Mouse (Mus musculus): Measurements from ENCODE around the gene Gm17416. TPM values are rescaled to one million over a fixed set of nuclear protein-coding genes. Genes with fewer than 3 reads are reported as not detected.

Gm17416 gene
- polyA plus RNA-seq, 1 experiment from 2014 or later = not detected

DNA sequence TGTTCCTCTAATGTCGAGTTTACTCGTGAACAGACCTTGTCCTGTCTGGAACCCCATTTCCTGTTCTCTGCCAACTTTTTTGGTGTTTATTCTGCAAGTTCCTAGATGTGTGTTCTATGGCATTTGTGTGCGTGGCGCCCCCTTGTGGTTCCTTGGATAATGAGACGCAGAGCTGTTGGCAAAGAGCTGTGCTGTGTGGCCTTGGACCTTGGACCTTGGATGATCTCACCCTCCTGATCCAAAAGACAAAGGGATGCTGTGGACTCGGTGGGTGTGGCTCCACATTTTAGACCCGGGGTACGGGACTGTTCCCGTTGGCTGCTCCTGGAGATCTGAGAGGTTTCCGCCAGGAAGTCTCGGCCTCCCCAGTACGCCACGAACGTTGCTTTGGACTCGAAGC lies 34.9 kb downstream of the Gm17416 start, which contains the start of gene Defb36:
TSS of gene Defb36 (plus strand) at position 271 of the 400 bp plus-strand sequence.
- Histone ChIP-seq H3K9ac (no peak within 1 kb of the TSS), H3K4me3 (ENCODE audit: low read depth, low read length) (no peak within 1 kb of the TSS), H3K36me3 (ENCODE audit: insufficient read depth) (no peaks in the 10 kb centered on the region), H3K4me1 (ENCODE audit: insufficient read depth) (no peaks in the 10 kb centered on the region), H3K9me3 (ENCODE audit: low read depth, low read length) (no peaks in the 10 kb centered on the region), H3K27ac (ENCODE audit: low read depth) (no peak within 1 kb of the TSS), H3K4me2 (no peak within 1 kb of the TSS), H3K27me3 (ENCODE audit: insufficient read depth, low read length) (no peaks in the 10 kb centered on the region)
- DNase-seq (peak; percentile 48), ATAC-seq (ENCODE audit: insufficient read depth) (no peak)
- 79% methylated on average over 15 of the region's 15 CpGs for WGBS
- peak; percentile 49 for TF ChIP-seq CTCF (IDR thresholded peaks at IDR 0.05; ENCODE audit: low read depth)

DNA sequence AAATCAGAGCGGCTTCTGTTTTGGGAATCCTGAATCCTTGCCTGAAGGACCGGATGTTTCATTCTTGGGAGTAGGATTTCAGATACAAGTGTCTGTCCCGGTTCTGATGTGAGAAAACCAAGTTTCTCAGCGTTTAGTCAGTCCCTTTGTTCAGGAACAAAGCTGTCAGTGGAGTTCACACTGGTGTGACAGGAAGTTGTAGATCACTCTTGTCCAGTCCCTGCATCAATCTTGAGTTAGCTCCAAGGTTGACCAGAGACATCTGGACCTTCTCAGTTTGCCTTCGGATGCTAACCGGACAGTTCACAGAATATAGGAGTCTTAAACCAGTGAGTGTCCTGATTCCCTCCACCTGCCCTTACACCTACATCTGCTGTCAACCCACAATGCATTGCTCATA lies 38.6 kb downstream of the Gm17416 start:
- H3K4me3 ChIP-seq (ENCODE audit: low read depth, low read length) = no peak overlapping the region
- TF ChIP-seq CTCF (IDR thresholded peaks at IDR 0.05; ENCODE audit: low read depth) = no peak
- H3K27me3 ChIP-seq (ENCODE audit: insufficient read depth, low read length) = no peaks in the 10 kb centered on the region
- no peak overlapping the region for H3K4me2 ChIP-seq
- H3K27ac ChIP-seq (ENCODE audit: low read depth) = no peak overlapping the region
- 30% methylated on average over 6 of the region's 6 CpGs for WGBS
- no peaks in the 10 kb centered on the region for H3K4me1 ChIP-seq (ENCODE audit: insufficient read depth)
- no peak overlapping the region for H3K9ac ChIP-seq
- no peak for DNase-seq
- no peaks in the 10 kb centered on the region for H3K9me3 ChIP-seq (ENCODE audit: low read depth, low read length)
- no peaks in the 10 kb centered on the region for H3K36me3 ChIP-seq (ENCODE audit: insufficient read depth)
- no peak for ATAC-seq (ENCODE audit: insufficient read depth)

- WGBS = 80% methylated on average over 1 of the region's 1 CpGs
- DNase-seq (no peak), ATAC-seq (ENCODE audit: insufficient read depth) (no peak)
- no peaks in the 10 kb centered on the region for H3K36me3 ChIP-seq (ENCODE audit: insufficient read depth)
- TF ChIP-seq CTCF (IDR thresholded peaks at IDR 0.05; ENCODE audit: low read depth) = 0 out of 2 replicates have a peak, but pooled peaks have one; percentile 4
- no peak overlapping the region for H3K9ac ChIP-seq
- H3K4me1 ChIP-seq (ENCODE audit: insufficient read depth) = no peaks in the 10 kb centered on the region
- no peak overlapping the region for H3K4me3 ChIP-seq (ENCODE audit: low read depth, low read length)
- H3K27ac ChIP-seq (ENCODE audit: low read depth) = no peak overlapping the region
- H3K27me3 ChIP-seq (ENCODE audit: insufficient read depth, low read length) = no peaks in the 10 kb centered on the region
- H3K9me3 ChIP-seq (ENCODE audit: low read depth, low read length) = no peaks in the 10 kb centered on the region
- H3K4me2 ChIP-seq = no peak overlapping the region
These were observed 39.6 kb downstream of the Gm17416 start for GRCm38 (mm10) chr2:152608719-152609118.

DNA sequence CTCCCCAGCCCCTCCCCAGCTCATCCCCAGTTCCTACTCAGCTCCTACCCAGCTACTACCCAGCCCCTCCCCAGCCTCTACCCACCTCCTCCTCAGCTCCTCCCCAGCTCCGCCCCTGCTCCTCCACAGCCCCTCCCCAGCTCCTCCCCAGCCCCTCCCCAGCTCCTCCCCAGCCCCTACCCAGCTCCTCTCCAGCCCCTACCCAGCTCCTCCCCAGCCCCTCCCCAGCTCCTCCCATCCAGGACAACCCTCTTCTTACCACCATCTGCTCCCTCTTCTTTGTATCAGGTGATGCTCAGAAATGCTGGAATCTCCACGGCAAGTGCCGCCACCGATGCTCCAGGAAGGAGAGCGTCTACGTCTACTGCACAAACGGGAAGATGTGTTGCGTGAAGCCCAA lies 43.1 kb downstream of the Gm17416 start:
- no peak overlapping the region for H3K4me2 ChIP-seq
- H3K36me3 ChIP-seq (ENCODE audit: insufficient read depth) = no peaks in the 10 kb centered on the region
- no peaks in the 10 kb centered on the region for H3K4me1 ChIP-seq (ENCODE audit: insufficient read depth)
- no peak overlapping the region for H3K9ac ChIP-seq
- 28% methylated on average over 8 of the region's 8 CpGs for WGBS
- ATAC-seq (ENCODE audit: insufficient read depth) (peak; percentile 32; the same call in 1 of the 2 replicates), DNase-seq (no peak)
- no peaks in the 10 kb centered on the region for H3K9me3 ChIP-seq (ENCODE audit: low read depth, low read length)
- no peak for TF ChIP-seq CTCF (IDR thresholded peaks at IDR 0.05; ENCODE audit: low read depth)
- H3K27me3 ChIP-seq (ENCODE audit: insufficient read depth, low read length) = no peaks in the 10 kb centered on the region
- no peak overlapping the region for H3K27ac ChIP-seq (ENCODE audit: low read depth)
- H3K4me3 ChIP-seq (ENCODE audit: low read depth, low read length) = no peak overlapping the region

DNA sequence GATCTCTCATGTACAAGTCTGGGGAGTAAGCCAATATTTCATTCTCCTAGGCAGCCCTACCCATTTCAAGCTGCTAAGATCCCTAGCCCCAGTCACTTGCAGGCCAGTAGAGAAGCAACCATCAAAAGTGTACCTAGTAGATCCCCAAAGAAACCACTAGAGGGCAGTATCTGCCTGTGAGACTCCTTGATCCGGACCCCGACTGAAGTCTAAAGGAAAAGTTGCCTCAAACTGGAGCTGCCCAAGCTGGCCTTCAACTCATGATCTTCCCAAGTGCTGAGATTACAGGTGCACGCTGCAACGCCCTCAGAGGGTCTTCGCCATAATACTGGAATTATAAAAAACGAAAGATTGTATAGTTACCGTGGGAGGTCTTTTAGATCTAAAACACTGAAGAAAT lies 46.4 kb downstream of the Gm17416 start:
- DNase-seq (peak; percentile 94), ATAC-seq (ENCODE audit: insufficient read depth) (peak; percentile 75)
- H3K4me3 ChIP-seq (ENCODE audit: low read depth, low read length) = no peak overlapping the region
- WGBS = 9% methylated on average over 7 of the region's 7 CpGs
- H3K27me3 ChIP-seq (ENCODE audit: insufficient read depth, low read length) = no peaks in the 10 kb centered on the region
- no peaks in the 10 kb centered on the region for H3K9me3 ChIP-seq (ENCODE audit: low read depth, low read length)
- H3K27ac ChIP-seq (ENCODE audit: low read depth) = no peak overlapping the region
- H3K9ac ChIP-seq = no peak overlapping the region
- H3K36me3 ChIP-seq (ENCODE audit: insufficient read depth) = no peaks in the 10 kb centered on the region
- TF ChIP-seq CTCF (IDR thresholded peaks at IDR 0.05; ENCODE audit: low read depth) = peak; percentile 91
- no peaks in the 10 kb centered on the region for H3K4me1 ChIP-seq (ENCODE audit: insufficient read depth)
- H3K4me2 ChIP-seq = no peak overlapping the region

GRCm38 (mm10) chr2:152616470-152616869 lies 47.3 kb downstream of the Gm17416 start:
- no peaks in the 10 kb centered on the region for H3K4me1 ChIP-seq (ENCODE audit: insufficient read depth)
- no peak overlapping the region for H3K4me3 ChIP-seq (ENCODE audit: low read depth, low read length)
- no peak overlapping the region for H3K9ac ChIP-seq
- H3K36me3 ChIP-seq (ENCODE audit: insufficient read depth) = no peaks in the 10 kb centered on the region
- H3K4me2 ChIP-seq = no peak overlapping the region
- H3K27me3 ChIP-seq (ENCODE audit: insufficient read depth, low read length) = no peaks in the 10 kb centered on the region
- no peak for DNase-seq
- WGBS = 59% methylated on average over 6 of the region's 6 CpGs
- H3K27ac ChIP-seq (ENCODE audit: low read depth) = no peak overlapping the region
- H3K9me3 ChIP-seq (ENCODE audit: low read depth, low read length) = no peaks in the 10 kb centered on the region
- TF ChIP-seq CTCF (IDR thresholded peaks at IDR 0.05; ENCODE audit: low read depth) = no peak
- no peak for ATAC-seq (ENCODE audit: insufficient read depth)

DNA sequence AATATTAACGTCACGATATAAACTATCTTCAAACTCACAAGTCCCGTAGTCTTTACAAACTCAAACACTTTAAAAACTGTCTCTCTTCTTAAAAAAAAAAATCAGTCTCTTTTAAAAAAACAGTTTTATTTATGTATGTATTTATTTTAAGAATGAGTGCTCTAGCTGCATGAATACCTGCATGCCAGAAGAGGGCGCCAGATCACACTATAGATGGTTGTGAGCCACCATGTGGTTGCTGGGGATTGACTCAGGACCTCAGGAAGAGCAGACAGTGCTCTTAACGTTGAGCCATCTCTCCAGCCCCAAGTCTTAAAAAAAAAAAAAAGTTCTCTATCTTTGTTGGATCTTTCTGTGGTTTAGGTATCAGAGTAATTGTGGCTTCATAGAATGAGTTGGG lies 48.2 kb downstream of the Gm17416 start:
- H3K27ac ChIP-seq (ENCODE audit: low read depth) = no peak overlapping the region
- no peaks in the 10 kb centered on the region for H3K9me3 ChIP-seq (ENCODE audit: low read depth, low read length)
- no peaks in the 10 kb centered on the region for H3K4me1 ChIP-seq (ENCODE audit: insufficient read depth)
- no peak overlapping the region for H3K4me2 ChIP-seq
- no peak overlapping the region for H3K9ac ChIP-seq
- TF ChIP-seq CTCF (IDR thresholded peaks at IDR 0.05; ENCODE audit: low read depth) = peak; percentile 54
- no peaks in the 10 kb centered on the region for H3K27me3 ChIP-seq (ENCODE audit: insufficient read depth, low read length)
- DNase-seq (no peak), ATAC-seq (ENCODE audit: insufficient read depth) (no peak)
- no peaks in the 10 kb centered on the region for H3K36me3 ChIP-seq (ENCODE audit: insufficient read depth)
- WGBS = 57% methylated on average over 5 of the region's 5 CpGs
- no peak overlapping the region for H3K4me3 ChIP-seq (ENCODE audit: low read depth, low read length)

Other genes with a start within 250 kb of the Gm17416 start
- 85.8 and 92.8 TPM in 2 replicates for gene Rbck1, start 236.7 kb upstream of the Gm17416 start, polyA plus RNA-seq (2014; fragmentation: Nextera tagmentation; extraction: Ambion mirVana)
- 2.2 and 2.7 TPM in 2 replicates for gene Trib3, start 225.3 kb upstream of the Gm17416 start, polyA plus RNA-seq (2014; fragmentation: Nextera tagmentation; extraction: Ambion mirVana)
- gene Nrsn2, start 192.7 kb upstream of the Gm17416 start, polyA plus RNA-seq (2014; fragmentation: Nextera tagmentation; extraction: Ambion mirVana) = 0.26 TPM in 1 of 2 replicates, not detected in the other
- 17.2 and 19.4 TPM in 2 replicates for gene Sox12, start 171.3 kb upstream of the Gm17416 start, polyA plus RNA-seq (2014; fragmentation: Nextera tagmentation; extraction: Ambion mirVana)
- 38.6 and 42.3 TPM in 2 replicates for gene Zcchc3, start 154.3 kb upstream of the Gm17416 start, polyA plus RNA-seq (2014; fragmentation: Nextera tagmentation; extraction: Ambion mirVana)
- gene 6820408C15Rik, start 153.8 kb upstream of the Gm17416 start, polyA plus RNA-seq (2014; fragmentation: Nextera tagmentation; extraction: Ambion mirVana) = 0.53 and 1.3 TPM in 2 replicates
- not detected in 2 replicates for gene Defb23, start 104.7 kb upstream of the Gm17416 start, polyA plus RNA-seq (2014; fragmentation: Nextera tagmentation; extraction: Ambion mirVana)
- not detected in 2 replicates for gene Defb20, start 92.3 kb upstream of the Gm17416 start, polyA plus RNA-seq (2014; fragmentation: Nextera tagmentation; extraction: Ambion mirVana)
- gene Defb22, start 79.2 kb upstream of the Gm17416 start, polyA plus RNA-seq (2014; fragmentation: Nextera tagmentation; extraction: Ambion mirVana) = not detected in 2 replicates
- not detected in 2 replicates for gene Defb26, start 57.6 kb upstream of the Gm17416 start, polyA plus RNA-seq (2014; fragmentation: Nextera tagmentation; extraction: Ambion mirVana)
- not detected in 2 replicates for gene Defb28, start 51.1 kb upstream of the Gm17416 start, polyA plus RNA-seq (2014; fragmentation: Nextera tagmentation; extraction: Ambion mirVana)
- gene Defb29, start 29.2 kb upstream of the Gm17416 start, polyA plus RNA-seq (2014; fragmentation: Nextera tagmentation; extraction: Ambion mirVana) = not detected in 2 replicates
- gene Defb21, start 3.4 kb downstream of the Gm17416 start, polyA plus RNA-seq (2014; fragmentation: Nextera tagmentation; extraction: Ambion mirVana) = not detected in 2 replicates
- gene Defb19, start 11.0 kb downstream of the Gm17416 start, polyA plus RNA-seq (2014; fragmentation: Nextera tagmentation; extraction: Ambion mirVana) = not detected in 2 replicates
- not detected in 2 replicates for gene Defb45, start 30.1 kb downstream of the Gm17416 start, polyA plus RNA-seq (2014; fragmentation: Nextera tagmentation; extraction: Ambion mirVana)
- gene Defb36, start 35.0 kb downstream of the Gm17416 start, polyA plus RNA-seq (2014; fragmentation: Nextera tagmentation; extraction: Ambion mirVana) = not detected in 2 replicates
- 0.86 and 1.5 TPM in 2 replicates for gene Defb25, start 53.7 kb downstream of the Gm17416 start, polyA plus RNA-seq (2014; fragmentation: Nextera tagmentation; extraction: Ambion mirVana)
- gene Rem1, start 57.6 kb downstream of the Gm17416 start, polyA plus RNA-seq (2014; fragmentation: Nextera tagmentation; extraction: Ambion mirVana) = 6.2 TPM in 2 replicates
- 97.6 and 98.1 TPM in 2 replicates for gene H13, start 100.1 kb downstream of the Gm17416 start, polyA plus RNA-seq (2014; fragmentation: Nextera tagmentation; extraction: Ambion mirVana)
- gene Mcts2, start 117.7 kb downstream of the Gm17416 start, polyA plus RNA-seq (2014; fragmentation: Nextera tagmentation; extraction: Ambion mirVana) = 28.5 and 32.7 TPM in 2 replicates
- gene Id1, start 166.9 kb downstream of the Gm17416 start, polyA plus RNA-seq (2014; fragmentation: Nextera tagmentation; extraction: Ambion mirVana) = 122 and 123 TPM in 2 replicates
- gene Cox4i2, start 184.8 kb downstream of the Gm17416 start, polyA plus RNA-seq (2014; fragmentation: Nextera tagmentation; extraction: Ambion mirVana) = 51.4 and 59.6 TPM in 2 replicates